Mouse (Mus musculus) embryonic facial prominence, embryonic 11.5 days (tissue): Measurements from ENCODE around the gene Dysf. TPM values are rescaled to one million over a fixed set of nuclear protein-coding genes. Genes with fewer than 3 reads are reported as not detected.
A peak's percentile ranks its signal among the peaks of the same experiment; 100 is the strongest.

Experiments
- ATAC-seq: fragments of 200-750 bp; cut with Nextera tagmentation; replicated peaks from 2 replicates; pipeline ENCODE4 v1.8.0; 2017; ENCODE audit warnings: low read depth; ENCODE audit not compliant: insufficient number of reproducible peaks, low FRiP score, low TSS enrichment
- DNase-seq: peaks from one replicate; pipeline ENCODE4 v3.0.0-alpha.2; 2015; ENCODE audit warnings: low spot score
- H3K27ac ChIP-seq: fragments of 300-500 bp; sonication (generic); replicated peaks from 2 replicates; pipeline ENCODE4 v1.5.1; 2014; ENCODE audit warnings: mild to moderate bottlenecking, low read depth, low read length, control low read depth
- H3K27me3 ChIP-seq: fragments of 300-500 bp; sonication (generic); 2 replicates; pipeline ENCODE4 v1.6.1; 2014; ENCODE audit warnings: mild to moderate bottlenecking, low read length, moderate library complexity, mixed read lengths; ENCODE audit not compliant: control insufficient read depth, insufficient read depth
- H3K36me3 ChIP-seq: fragments of 300-500 bp; sonication (generic); replicated peaks from 2 replicates; pipeline ENCODE4 v1.6.1; 2014; ENCODE audit warnings: low read depth, mild to moderate bottlenecking, low read length, moderate library complexity, mixed read lengths; ENCODE audit not compliant: control insufficient read depth, insufficient read depth
- H3K4me1 ChIP-seq: fragments of 300-500 bp; sonication (generic); 2 replicates; pipeline ENCODE4 v1.6.1; 2014; ENCODE audit warnings: low read length, mixed read lengths; ENCODE audit not compliant: control insufficient read depth, insufficient read depth
- H3K4me2 ChIP-seq: fragments of 300-500 bp; sonication (generic); 2 replicates; pipeline ENCODE4 v1.6.1; 2014; ENCODE audit warnings: low read depth, mild to moderate bottlenecking, control low read depth, low read length, moderate library complexity
- H3K4me3 ChIP-seq: fragments of 300-500 bp; sonication (generic); 2 replicates; pipeline ENCODE4 v1.5.1; 2014; ENCODE audit warnings: low read depth, low read length, control low read depth
- H3K9ac ChIP-seq: fragments of 300-500 bp; sonication (generic); replicated peaks from 2 replicates; pipeline ENCODE4 v1.6.1; 2014; ENCODE audit warnings: mild to moderate bottlenecking, control low read depth, low read length
- H3K9me3 ChIP-seq: fragments of 300-500 bp; sonication (generic); replicated peaks from 2 replicates; pipeline ENCODE4 v1.6.1; 2016; ENCODE audit warnings: mild to moderate bottlenecking, low read length, inconsistent platforms, mixed read lengths; ENCODE audit not compliant: control insufficient read depth
- WGBS: fragments of 180-500 bp; shearing (Covaris S2); extraction: QIAGEN DNeasy Blood & Tissue Kit; methylation state at CpG from one replicate; pipeline ENCODE4 v1.1.7; 2014; 5-methylcytosine and 5-hydroxymethylcytosine counted together
- polyA plus RNA-seq: library from polyadenylated mRNA; unstranded; fragments of >200 nt; fragmentation: Nextera tagmentation; extraction: Ambion mirVana; gene quantifications from 2 replicates; pipeline ENCODE4 v1.2.1, GENCODE M21; 2014

Gene Dysf
- polyA plus RNA-seq, 1 experiment from 2014 or later = 7.8 TPM

GRCm38 (mm10) chr6:84136345-84136744, 128.0 kb downstream of the Dysf start:
- Histone ChIP-seq H3K4me1 (no peaks in the 10 kb centered on the region), H3K4me3 (no peak overlapping the region), H3K27ac (no peak overlapping the region), H3K9ac (no peak overlapping the region), H3K9me3 (no peaks in the 10 kb centered on the region), H3K4me2 (no peak overlapping the region), H3K27me3 (no peaks in the 10 kb centered on the region), H3K36me3 (no peaks in the 10 kb centered on the region)
- 86% methylated on average over 11 of the region's 11 CpGs for WGBS
- ATAC-seq (no peak), DNase-seq (no peak)

DNA sequence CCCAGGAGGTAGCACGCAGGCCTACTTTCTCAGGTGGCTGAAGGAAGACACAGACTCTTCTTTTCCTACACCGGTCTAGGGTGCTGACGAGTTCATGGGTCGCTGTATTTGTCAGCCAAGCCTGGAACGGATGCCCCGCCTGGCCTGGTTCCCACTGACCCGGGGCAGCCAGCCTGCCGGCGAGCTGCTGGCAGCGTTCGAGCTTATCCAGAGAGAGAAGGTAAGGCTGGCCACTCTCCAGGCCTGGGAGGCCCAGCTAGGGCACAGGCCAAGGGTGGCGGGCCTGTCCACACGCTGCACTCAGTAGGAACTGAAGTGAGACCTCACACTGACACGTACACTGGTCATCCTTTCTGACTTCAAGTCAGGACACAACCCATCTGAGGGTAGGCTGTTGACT, 131.5 kb downstream of the Dysf start:
- H3K4me1 ChIP-seq = no peaks in the 10 kb centered on the region
- H3K4me2 ChIP-seq = no peak overlapping the region
- H3K36me3 ChIP-seq = no peaks in the 10 kb centered on the region
- H3K4me3 ChIP-seq = no peak overlapping the region
- H3K9ac ChIP-seq = no peak overlapping the region
- 88% methylated on average over 14 of the region's 14 CpGs for WGBS
- H3K27ac ChIP-seq = no peak overlapping the region
- H3K27me3 ChIP-seq = no peaks in the 10 kb centered on the region
- DNase-seq (no peak), ATAC-seq (no peak)
- H3K9me3 ChIP-seq = no peaks in the 10 kb centered on the region

DNA sequence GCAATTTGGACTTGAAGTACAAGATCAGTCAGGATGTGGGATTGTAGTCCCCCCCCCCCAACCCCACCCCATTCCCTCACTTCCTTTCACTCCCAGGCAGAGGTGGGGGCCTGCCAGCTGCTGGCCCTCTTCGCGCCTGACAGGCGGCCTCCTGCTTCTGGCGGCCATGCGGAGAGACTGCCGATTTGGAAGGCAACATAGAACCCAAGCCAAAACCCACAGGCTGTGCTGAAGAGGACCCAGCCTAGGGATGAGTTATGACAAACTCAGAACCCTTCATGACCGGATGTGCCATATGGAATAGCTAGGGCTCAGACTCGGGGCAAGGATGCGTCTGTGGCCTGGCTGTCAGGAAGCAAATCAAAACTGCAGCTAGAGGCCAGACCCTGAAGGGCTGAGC, 134.1 kb downstream of the Dysf start:
- no peak overlapping the region for H3K27ac ChIP-seq
- H3K36me3 ChIP-seq = no peaks in the 10 kb centered on the region
- no peaks in the 10 kb centered on the region for H3K9me3 ChIP-seq
- DNase-seq (no peak), ATAC-seq (no peak)
- H3K27me3 ChIP-seq = no peaks in the 10 kb centered on the region
- H3K4me3 ChIP-seq = no peak overlapping the region
- no peak overlapping the region for H3K9ac ChIP-seq
- no peaks in the 10 kb centered on the region for H3K4me1 ChIP-seq
- H3K4me2 ChIP-seq = no peak overlapping the region
- WGBS = 85% methylated on average over 9 of the region's 9 CpGs

DNA sequence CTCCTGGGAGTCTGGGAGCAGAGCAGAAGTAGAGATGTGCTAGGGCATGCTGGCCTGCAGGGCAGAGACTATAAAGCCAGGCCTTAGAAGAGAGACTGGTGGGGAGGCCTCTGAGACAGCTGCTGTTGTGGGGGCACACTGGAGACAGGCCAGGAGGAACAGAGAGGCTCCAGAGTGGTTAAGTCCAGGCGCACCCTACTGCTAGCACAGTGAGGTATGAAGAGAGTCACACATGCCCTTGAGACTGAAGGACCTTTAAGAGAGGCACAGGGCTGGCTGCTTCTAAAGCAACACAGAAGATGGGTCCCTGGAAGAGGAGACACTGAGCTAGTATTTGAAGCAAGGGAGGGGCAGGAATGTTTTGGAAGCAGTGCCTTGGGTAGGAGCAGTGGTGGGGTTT, 134.9 kb downstream of the Dysf start:
- Histone ChIP-seq H3K9ac (0 out of 2 replicates have a peak overlapping the region, but pooled peaks have one; percentile 18), H3K9me3 (no peaks in the 10 kb centered on the region), H3K27me3 (no peaks in the 10 kb centered on the region), H3K4me1 (no peaks in the 10 kb centered on the region), H3K27ac (peak overlapping the region; percentile 59), H3K36me3 (no peaks in the 10 kb centered on the region), H3K4me2 (no peak overlapping the region), H3K4me3 (no peak overlapping the region)
- DNase-seq (no peak), ATAC-seq (no peak)
- 83% methylated on average over 1 of the region's 1 CpGs for WGBS

- H3K27me3 ChIP-seq = no peaks in the 10 kb centered on the region
- H3K9me3 ChIP-seq = no peaks in the 10 kb centered on the region
- no peaks in the 10 kb centered on the region for H3K4me1 ChIP-seq
- no peak overlapping the region for H3K9ac ChIP-seq
- no peaks in the 10 kb centered on the region for H3K36me3 ChIP-seq
- no peak overlapping the region for H3K4me3 ChIP-seq
- 49% methylated on average over 4 of the region's 4 CpGs for WGBS
- H3K4me2 ChIP-seq = no peak overlapping the region
- DNase-seq (peak; percentile 56), ATAC-seq (no peak)
- no peak overlapping the region for H3K27ac ChIP-seq
These were observed 136.0 kb downstream of the Dysf start for GRCm38 (mm10) chr6:84144393-84144792.

GRCm38 (mm10) chr6:84147206-84148004, 139.0 kb downstream of the Dysf start:
- Histone ChIP-seq H3K4me2 (no peak overlapping the region), H3K27me3 (no peaks in the 10 kb centered on the region), H3K9ac (no peak overlapping the region), H3K36me3 (no peaks in the 10 kb centered on the region), H3K4me3 (no peak overlapping the region), H3K4me1 (no peaks in the 10 kb centered on the region), H3K9me3 (no peaks in the 10 kb centered on the region), H3K27ac (no peak overlapping the region)
- ATAC-seq = no peak
- 81% methylated on average over 13 of the region's 13 CpGs for WGBS
- no peak for DNase-seq

- DNase-seq (peak; percentile 57), ATAC-seq (no peak)
- Histone ChIP-seq H3K27ac (no peak overlapping the region), H3K9me3 (no peaks in the 10 kb centered on the region), H3K4me3 (no peak overlapping the region), H3K9ac (no peak overlapping the region), H3K4me2 (no peak overlapping the region), H3K36me3 (no peaks in the 10 kb centered on the region), H3K27me3 (no peaks in the 10 kb centered on the region), H3K4me1 (no peaks in the 10 kb centered on the region)
- 63% methylated on average over 6 of the region's 6 CpGs for WGBS
These were observed 140.1 kb downstream of the Dysf start for GRCm38 (mm10) chr6:84148470-84148869.

DNA sequence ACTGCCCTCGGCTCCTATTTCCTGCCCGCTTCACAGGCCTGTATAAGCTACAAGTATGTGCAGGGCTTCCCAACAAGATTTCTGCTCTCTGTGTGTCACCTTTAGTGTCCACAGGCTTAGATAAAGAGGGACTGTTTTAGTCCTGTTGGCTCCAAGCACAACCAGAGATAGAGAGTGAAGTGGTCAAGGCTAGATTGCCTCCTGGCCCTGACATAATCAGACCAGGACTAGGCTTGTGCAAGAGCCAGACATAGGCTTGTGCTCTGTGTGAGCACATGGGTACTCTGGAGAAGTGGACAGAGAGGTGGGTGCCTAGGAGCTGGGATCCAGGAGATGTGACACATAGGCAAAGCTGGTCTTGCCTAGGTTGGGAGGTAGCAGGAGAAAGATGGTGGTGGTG, 146.1 kb downstream of the Dysf start:
- Histone ChIP-seq H3K4me3 (no peak overlapping the region), H3K9ac (no peak overlapping the region), H3K27ac (no peak overlapping the region), H3K4me1 (no peaks in the 10 kb centered on the region), H3K4me2 (no peak overlapping the region), H3K9me3 (no peaks in the 10 kb centered on the region), H3K36me3 (no peaks in the 10 kb centered on the region), H3K27me3 (no peaks in the 10 kb centered on the region)
- DNase-seq (no peak), ATAC-seq (no peak)
- 75% methylated on average over 2 of the region's 2 CpGs for WGBS
